Comparison of ENCODE assay signal across 14 mouse cellular contexts in the genomic region with DNA sequence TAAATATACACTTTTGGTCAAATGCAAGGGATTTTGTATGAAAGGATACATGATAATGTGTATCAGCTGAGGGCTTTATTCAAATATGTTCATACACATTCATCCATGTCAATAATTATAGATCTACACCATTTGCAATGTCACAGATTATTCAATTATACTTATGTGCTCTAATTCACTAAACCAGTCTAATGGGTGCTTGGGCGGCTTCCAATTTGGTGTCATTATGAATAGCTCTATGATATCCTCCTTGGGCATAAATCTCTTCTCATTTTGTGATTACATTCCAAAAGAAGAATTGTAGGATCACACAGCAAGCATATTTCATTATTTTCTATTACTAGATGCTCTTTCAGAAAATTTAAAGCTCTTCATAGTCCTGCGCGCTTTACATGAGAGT.
A peak's percentile ranks its signal among the peaks of the same experiment; 100 is the strongest.
DNase-seq lines count a peak whose midpoint lies in the region.
"Had no signal": no experiment of that assay in that cellular context is flagged by ENCODE, and none has a peak within 500 bp of the region (broad histone marks: within the 10 kb centered on the region; RNA-seq: fewer than 3 reads in every experiment).

No protein-coding gene starts in this region.

- DNase-seq in cerebellum, postnatal 10 days = peak; percentile 13
- DNase-seq in cerebellum, adult 11 months = no peak
- DNase-seq in retina, postnatal 1 day = peak; percentile 56
- DNase-seq in retina, embryonic 14.5 days (ENCODE audit: low spot score) = no peak
- DNase-seq in lung, postnatal 36 days = no peak
- DNase-seq: adrenal gland, adult 8-10 months; adrenal gland, postnatal 14 days; adrenal gland, postnatal 36 days; B cell, adult 2 months; cerebellum, adult 11-12 months; cerebellum, adult 2 months; cerebellum, adult 9-10 months; cerebellum, postnatal 36 days; embryo, embryonic 11 days had no signal

Comparison
In these comparisons a context has a peak if more than half of its experiments do, and no peak if none do; other contexts are left out.
1. DNase-seq: peak in cerebellum, postnatal 10 days (2 of 2) and retina, postnatal 1 day (single experiment); none in cerebellum, adult 11 months (single experiment), retina, embryonic 14.5 days (single experiment) and lung, postnatal 36 days (single experiment).